Mouse (Mus musculus): ENCODE data around the gene Ms4a4c. TPM values are rescaled to one million over a fixed set of nuclear protein-coding genes. Genes with fewer than 3 reads are reported as not detected.
"Not testable (repeated sequence)": the region's sequence is repeated elsewhere in the genome, so short reads cannot be mapped to it uniquely, and the experiment has no call there.

The Ms4a4c gene
- total RNA-seq, 2 experiments from 2014 or later = not detected

- Histone ChIP-seq H3K27ac (no peak overlapping the region), H3K4me3 (no peak overlapping the region)
- no peak for DNase-seq (ENCODE audit: low spot score in 2 of 2)
- TF ChIP-seq CTCF (conservative IDR thresholded peaks at IDR 0.05) = no peak
These were observed 9.5 kb downstream of the Ms4a4c start for GRCm38 (mm10) chr19:11414084-11414483.

GRCm38 (mm10) chr19:11415581-11415980 lies 11.0 kb downstream of the Ms4a4c start:
- DNase-seq (ENCODE audit: low spot score in 2 of 2) = no peak
- TF ChIP-seq CTCF (conservative IDR thresholded peaks at IDR 0.05) = no peak
- Histone ChIP-seq H3K27ac (no peak overlapping the region), H3K4me3 (no peak overlapping the region)

- H3K27ac ChIP-seq; DNase-seq (ENCODE audit: low spot score in 2 of 2); H3K4me3 ChIP-seq: not testable (repeated sequence)
These were observed 14.3 kb downstream of the Ms4a4c start for GRCm38 (mm10) chr19:11418865-11419264.

GRCm38 (mm10) chr19:11431209-11431608 lies 26.6 kb downstream of the Ms4a4c start:
- not testable (repeated sequence) for DNase-seq (ENCODE audit: low spot score in 2 of 2); H3K4me3 ChIP-seq; H3K27ac ChIP-seq

GRCm38 (mm10) chr19:11435058-11435834 lies 30.7 kb downstream of the Ms4a4c start:
- no peak for DNase-seq (ENCODE audit: low spot score in 2 of 2)
- TF ChIP-seq CTCF (conservative IDR thresholded peaks at IDR 0.05) = no peak
- no peak overlapping the region for H3K27ac ChIP-seq
- no peak overlapping the region for H3K4me3 ChIP-seq

- DNase-seq (ENCODE audit: low spot score in 2 of 2) = no peak
- Histone ChIP-seq H3K27ac (no peak within 1 kb of the TSS), H3K4me3 (no peak within 1 kb of the TSS)
- TF ChIP-seq CTCF (conservative IDR thresholded peaks at IDR 0.05) = no peak
These were observed 38.8 kb downstream of the Ms4a4c start, which contains the start of gene Ms4a4b for GRCm38 (mm10) chr19:11443338-11443737. Gene Ms4a4b (plus strand): TSS chr19:11443553.

GRCm38 (mm10) chr19:11443964-11444363 lies 39.4 kb downstream of the Ms4a4c start:
- no peak for TF ChIP-seq CTCF (conservative IDR thresholded peaks at IDR 0.05)
- Histone ChIP-seq H3K4me3 (no peak overlapping the region), H3K27ac (no peak overlapping the region)
- no peak for DNase-seq (ENCODE audit: low spot score in 2 of 2)

GRCm38 (mm10) chr19:11447238-11447637 lies 42.7 kb downstream of the Ms4a4c start:
- H3K27ac ChIP-seq = no peak overlapping the region
- no peak for TF ChIP-seq CTCF (conservative IDR thresholded peaks at IDR 0.05)
- no peak for DNase-seq (ENCODE audit: low spot score in 2 of 2)

GRCm38 (mm10) chr19:11459041-11459440 lies 54.5 kb downstream of the Ms4a4c start:
- not testable (repeated sequence) for H3K27ac ChIP-seq; DNase-seq (ENCODE audit: low spot score in 2 of 2); H3K4me3 ChIP-seq

More at GRCm38 (mm10) chr19:11447238-11447637, 42.7 kb downstream of the Ms4a4c start:
- H3K4me3 ChIP-seq = no peak overlapping the region

GRCm38 (mm10) chr19:11464795-11465194 lies 60.2 kb downstream of the Ms4a4c start:
- not testable (repeated sequence) for H3K27ac ChIP-seq; DNase-seq (ENCODE audit: low spot score in 2 of 2); H3K4me3 ChIP-seq

GRCm38 (mm10) chr19:11466471-11466870 lies 61.9 kb downstream of the Ms4a4c start:
- DNase-seq (ENCODE audit: low spot score in 2 of 2) = no peak
- no peak overlapping the region for H3K27ac ChIP-seq
- no peak overlapping the region for H3K4me3 ChIP-seq
- TF ChIP-seq CTCF (conservative IDR thresholded peaks at IDR 0.05) = no peak

GRCm38 (mm10) chr19:11468361-11468760 lies 63.8 kb downstream of the Ms4a4c start:
- H3K27ac ChIP-seq; DNase-seq (ENCODE audit: low spot score in 2 of 2); H3K4me3 ChIP-seq: not testable (repeated sequence)

- not testable (repeated sequence) for H3K4me3 ChIP-seq; DNase-seq (ENCODE audit: low spot score in 2 of 2); H3K27ac ChIP-seq
These were observed 64.6 kb downstream of the Ms4a4c start, which contains the start of gene Ms4a6c for GRCm38 (mm10) chr19:11469215-11469614. Gene Ms4a6c (plus strand): TSS chr19:11469366.

Other genes with a start within 250 kb of the Ms4a4c start
- gene 1700025F22Rik, start 239.4 kb upstream of the Ms4a4c start, total RNA-seq (2021) = not detected
- gene Ms4a13, start 208.0 kb upstream of the Ms4a4c start, total RNA-seq (2021) = not detected
- not detected for gene Ms4a12, start 172.3 kb upstream of the Ms4a4c start, total RNA-seq (2021)
- not detected for gene Ms4a1, start 138.5 kb upstream of the Ms4a4c start, total RNA-seq (2021)
- not detected for gene Ms4a5, start 120.9 kb upstream of the Ms4a4c start, total RNA-seq (2021)
- gene Ms4a14, start 90.3 kb upstream of the Ms4a4c start, total RNA-seq (2021) = under 1 TPM in 1 of 2 experiments, not detected in 1; 0.10 TPM
- under 1 TPM in 1 of 2 experiments, not detected in 1; 0.79 TPM for gene Ms4a7, start 68.6 kb upstream of the Ms4a4c start, total RNA-seq (2021)
- gene Ms4a4a, start 29.2 kb upstream of the Ms4a4c start, total RNA-seq (2021) = 1 to 10 TPM in 1 of 2 experiments, not detected in 1; 1.5 TPM
- not detected for gene Ms4a4b, start 38.8 kb downstream of the Ms4a4c start, total RNA-seq (2021)
- under 1 TPM; 0.84 to 0.86 TPM for gene Ms4a6c, start 64.6 kb downstream of the Ms4a4c start, total RNA-seq (2021)
- under 1 TPM; 0.36 to 0.83 TPM for gene Gm8369, start 81.2 kb downstream of the Ms4a4c start, total RNA-seq (2021)
- 1 to 10 TPM; 1.2 to 1.4 TPM for gene Ms4a6b, start 111.7 kb downstream of the Ms4a4c start, total RNA-seq (2021)
- gene Ms4a4d, start 132.0 kb downstream of the Ms4a4c start, total RNA-seq (2021) = not detected
- gene Ms4a6d, start 200.1 kb downstream of the Ms4a4c start, total RNA-seq (2021) = 1 to 10 TPM; 1.4 to 1.5 TPM
- under 1 TPM in 1 of 2 experiments, not detected in 1; 0.38 TPM for gene Ms4a2, start 218.9 kb downstream of the Ms4a4c start, total RNA-seq (2021)
- not detected for gene Ms4a3, start 236.1 kb downstream of the Ms4a4c start, total RNA-seq (2021)